Mouse (Mus musculus): ENCODE results near the gene Hpf1. TPM values are rescaled to one million over a fixed set of nuclear protein-coding genes. Genes with fewer than 3 reads are reported as not detected.

Hpf1 gene
- total and polyA plus RNA-seq, 3 experiments = 73.2 to 83.5 TPM; not detected in 1

- no peaks in the 10 kb centered on the region for H3K27me3 ChIP-seq (ENCODE audit: control insufficient read depth in 1 of 2, insufficient read depth in 2 of 2, low read length in 2 of 2)
- peaks cover 12 to 20% of the 10 kb centered on the region in 2 experiments for H3K36me3 ChIP-seq (ENCODE audit: control insufficient read depth in 1 of 2, insufficient read depth in 2 of 2, low read length in 2 of 2)
- H3K9ac ChIP-seq (ENCODE audit: control insufficient read depth, low read depth, low read length, poor library complexity, severe bottlenecking) = no peak overlapping the region
- no peak for DNase-seq (ENCODE audit: low read depth, low spot score)
- peaks cover 25% of the 10 kb centered on the region for H3K79me2 ChIP-seq (ENCODE audit: control insufficient read depth, insufficient read depth, low read length, poor library complexity)
- no peak overlapping the region for H3K27ac ChIP-seq (ENCODE audit: control insufficient read depth, low read depth, low read length)
- no peaks in the 10 kb centered on the region for H3K9me3 ChIP-seq (replicated peaks; ENCODE audit: insufficient read depth, low read length)
- no peak for TF ChIP-seq NRF1 (IDR thresholded peaks at IDR 0.05; ENCODE audit: insufficient read depth, low read depth, low read length, poor library complexity, severe bottlenecking)
- no peak for TF ChIP-seq USF1 (IDR thresholded peaks at IDR 0.05; ENCODE audit: low read depth, low read length)
- TF ChIP-seq KAT2A (conservative IDR thresholded peaks at IDR 0.05; ENCODE audit: low read depth, low read length) = no peak
- no peak for TF ChIP-seq MEF2A (IDR thresholded peaks at IDR 0.05; ENCODE audit: extremely low read depth, insufficient replicate concordance, low read depth, low read length, poor library complexity, severe bottlenecking)
- no peak for TF ChIP-seq GATA1 (IDR thresholded peaks at IDR 0.05; ENCODE audit: low read depth, low read length)
- TF ChIP-seq SMC3 (IDR thresholded peaks at IDR 0.05; ENCODE audit: low read depth, low read length) = no peak
- no peak for TF ChIP-seq E2F4 (IDR thresholded peaks at IDR 0.05; ENCODE audit: borderline replicate concordance, low read depth, low read length)
- TF ChIP-seq RAD21 (IDR thresholded peaks at IDR 0.05; ENCODE audit: low read depth, low read length) = no peak
- no peak for TF ChIP-seq ZC3H11A (IDR thresholded peaks at IDR 0.05; ENCODE audit: low read depth, low read length)
- TF ChIP-seq NELFE (IDR thresholded peaks at IDR 0.05; ENCODE audit: low read depth, low read length) = no peak
- TF ChIP-seq MXI1 (IDR thresholded peaks at IDR 0.05; ENCODE audit: low read depth, low read length) = no peak
- TF ChIP-seq ETS1 (IDR thresholded peaks at IDR 0.05; ENCODE audit: low read depth, low read length) = no peak
- TF ChIP-seq CHD2 (IDR thresholded peaks at IDR 0.05; ENCODE audit: low read length) = no peak
- no peak for TF ChIP-seq POLR2A (IDR thresholded peaks at IDR 0.05; ENCODE audit: control insufficient read depth in 1 of 2, insufficient read depth in 1 of 2, low read depth in 1 of 2, low read length in 2 of 2, poor library complexity in 1 of 2)
- no peak for TF ChIP-seq POLR2AphosphoS2 (IDR thresholded peaks at IDR 0.05; ENCODE audit: low read length)
- no peak for TF ChIP-seq CHD1 (IDR thresholded peaks at IDR 0.05; ENCODE audit: low read depth, low read length)
- no peak for TF ChIP-seq BHLHE40 (IDR thresholded peaks at IDR 0.05; ENCODE audit: borderline replicate concordance, low read depth, low read length)
- TF ChIP-seq SIN3A (IDR thresholded peaks at IDR 0.05; ENCODE audit: low read length) = no peak
- no peak for TF ChIP-seq TBP (IDR thresholded peaks at IDR 0.05; ENCODE audit: low read depth, low read length)
- TF ChIP-seq ZNF384 (IDR thresholded peaks at IDR 0.05; ENCODE audit: low read depth, low read length) = no peak
- H3K4me3 ChIP-seq (ENCODE audit: control insufficient read depth in 1 of 2, insufficient read depth in 1 of 2, low read depth in 2 of 2, low read length in 2 of 2) = no peak overlapping the region
- peaks cover 0 to 12% of the 10 kb centered on the region in 2 experiments; a peak in 2 of 4 replicates for H3K4me1 ChIP-seq (ENCODE audit: control insufficient read depth in 1 of 2, insufficient read depth in 2 of 2, low read length in 2 of 2)
These were observed 9.9 kb downstream of the Hpf1 start for GRCm38 (mm10) chr8:60900147-60900546.

GRCm38 (mm10) chr8:60912081-60912480 is 21.9 kb downstream of the Hpf1 start:
- H3K4me1 ChIP-seq (ENCODE audit: control insufficient read depth in 1 of 2, insufficient read depth in 2 of 2, low read length in 2 of 2) = no peaks in the 10 kb centered on the region
- H3K27me3 ChIP-seq (ENCODE audit: control insufficient read depth in 1 of 2, insufficient read depth in 2 of 2, low read length in 2 of 2) = no peaks in the 10 kb centered on the region
- TF ChIP-seq MEF2A (IDR thresholded peaks at IDR 0.05; ENCODE audit: extremely low read depth, insufficient replicate concordance, low read depth, low read length, poor library complexity, severe bottlenecking) = no peak
- TF ChIP-seq MAX (IDR thresholded peaks at IDR 0.05; ENCODE audit: low read length) = no peak
- TF ChIP-seq USF2 (IDR thresholded peaks at IDR 0.05; ENCODE audit: borderline replicate concordance in 1 of 2, insufficient read depth in 1 of 2, low read depth in 1 of 2, low read length in 2 of 2) = no peak
- no peak for TF ChIP-seq TCF12 (IDR thresholded peaks at IDR 0.05; ENCODE audit: low read depth, low read length)
- H3K9me3 ChIP-seq (replicated peaks; ENCODE audit: insufficient read depth, low read length) = no peaks in the 10 kb centered on the region
- H3K36me3 ChIP-seq (ENCODE audit: control insufficient read depth in 1 of 2, insufficient read depth in 2 of 2, low read length in 2 of 2) = peaks cover 0 to 19% of the 10 kb centered on the region in 2 experiments; a peak in 2 of 4 replicates
- H3K79me2 ChIP-seq (ENCODE audit: control insufficient read depth, insufficient read depth, low read length, poor library complexity) = no peaks in the 10 kb centered on the region
- no peak overlapping the region for H3K27ac ChIP-seq (ENCODE audit: control insufficient read depth, low read depth, low read length)
- no peak overlapping the region for H3K4me3 ChIP-seq (ENCODE audit: control insufficient read depth in 1 of 2, insufficient read depth in 1 of 2, low read depth in 2 of 2, low read length in 2 of 2)
- no peak overlapping the region for H3K9ac ChIP-seq (ENCODE audit: control insufficient read depth, low read depth, low read length, poor library complexity, severe bottlenecking)
- DNase-seq (ENCODE audit: low read depth, low spot score) = no peak
